Mouse (Mus musculus): ENCODE data around the gene Ccdc58.
"Not testable (repeated sequence)": the region's sequence is repeated elsewhere in the genome, so short reads cannot be mapped to it uniquely, and the experiment has no call there.

Ccdc58 gene

GRCm38 (mm10) chr16:36074772-36075171, 3.3 kb downstream of the Ccdc58 start:
- DNase-seq (ENCODE audit: low read depth, low spot score), result no peak

- DNase-seq (ENCODE audit: low read depth, low spot score), result no peak
Measured at GRCm38 (mm10) chr16:36079916-36080315, 8.4 kb downstream of the Ccdc58 start.

- no peak for DNase-seq (ENCODE audit: low read depth, low spot score)
Measured at GRCm38 (mm10) chr16:36087846-36088245, 16.4 kb downstream of the Ccdc58 start.

DNA sequence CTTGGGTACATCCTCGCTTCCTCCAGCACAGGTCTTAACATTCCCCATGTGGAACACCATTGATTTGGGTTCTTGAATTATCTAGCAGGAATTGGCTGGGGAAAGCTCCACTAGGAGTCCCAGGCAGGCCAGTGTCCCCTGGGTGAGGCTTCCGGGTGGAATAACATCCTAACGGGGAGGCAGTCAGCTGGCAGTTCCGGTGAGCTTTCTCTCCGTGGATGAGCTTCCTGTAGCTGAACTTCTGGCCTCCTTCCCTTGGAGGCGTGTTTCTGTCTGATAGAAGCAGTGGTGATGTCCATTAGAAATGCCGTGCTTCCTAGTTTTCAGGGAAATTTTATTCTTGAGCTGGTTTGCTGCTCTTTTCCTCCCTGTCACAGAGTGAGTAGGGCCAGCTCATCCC, 17.6 kb downstream of the Ccdc58 start:
- no peak for DNase-seq (ENCODE audit: low read depth, low spot score)

GRCm38 (mm10) chr16:36089850-36090616, 18.5 kb downstream of the Ccdc58 start:
- DNase-seq (ENCODE audit: low read depth, low spot score), result no peak

DNA sequence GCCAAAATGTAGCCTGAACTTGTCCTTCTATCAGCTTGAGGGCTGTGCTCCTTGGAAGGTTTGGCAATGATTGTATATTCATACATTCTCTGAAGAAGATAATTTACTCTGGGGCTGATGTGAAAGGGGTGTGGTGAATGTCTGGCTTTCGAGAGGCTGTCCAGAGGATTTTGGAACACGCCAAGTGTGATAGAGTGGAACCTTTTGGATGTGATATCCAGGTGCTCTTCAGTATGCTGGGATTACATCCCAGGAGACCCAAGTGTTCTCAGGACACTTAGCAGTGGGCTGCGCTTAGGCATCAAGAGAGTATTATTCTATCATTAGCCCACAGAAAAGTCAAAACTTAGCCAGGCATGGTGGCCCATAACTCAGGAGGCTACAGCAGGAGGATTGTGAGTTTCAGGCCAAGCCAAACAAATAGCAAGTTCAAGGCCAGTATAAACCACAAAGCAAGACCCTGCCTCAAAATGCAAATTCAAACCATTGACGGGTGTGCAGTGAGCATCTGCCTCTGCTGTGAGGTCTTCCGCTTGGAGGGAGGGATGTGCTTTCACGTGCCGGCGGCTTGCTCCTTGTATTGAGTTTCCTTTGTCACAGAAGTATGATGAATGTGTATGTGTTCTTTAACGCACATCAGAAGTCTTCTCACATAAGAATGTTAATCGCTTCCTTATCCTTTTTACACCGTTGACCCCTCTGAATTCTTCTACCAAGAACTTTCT, 19.5 kb downstream of the Ccdc58 start:
- DNase-seq (ENCODE audit: low read depth, low spot score), result no peak

DNA sequence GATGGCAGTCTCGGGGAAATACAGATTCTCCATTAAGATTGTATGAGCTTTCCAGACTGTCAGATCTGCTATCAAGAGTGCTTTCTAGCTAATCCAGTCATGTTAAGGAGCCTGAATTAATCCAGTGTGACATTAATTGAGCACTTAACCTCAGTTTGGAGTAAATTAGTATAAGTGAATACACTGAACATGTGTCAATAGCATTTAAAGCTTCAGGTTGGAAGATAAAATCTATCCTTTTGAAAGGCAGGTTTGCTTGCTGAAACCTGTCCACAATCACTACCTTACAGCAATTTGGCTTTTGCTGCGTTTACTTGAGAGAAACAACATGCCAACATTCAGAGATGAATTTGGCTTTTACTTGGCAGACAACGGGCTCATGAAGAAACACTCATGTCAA, 22.6 kb downstream of the Ccdc58 start:
- no peak for DNase-seq (ENCODE audit: low read depth, low spot score)

GRCm38 (mm10) chr16:36097813-36098499, 26.5 kb downstream of the Ccdc58 start:
- DNase-seq (ENCODE audit: low read depth, low spot score), result not testable (repeated sequence)

GRCm38 (mm10) chr16:36101526-36101925, 30.0 kb downstream of the Ccdc58 start:
- no peak for DNase-seq (ENCODE audit: low read depth, low spot score)

GRCm38 (mm10) chr16:36102211-36102610, 30.7 kb downstream of the Ccdc58 start:
- no peak for DNase-seq (ENCODE audit: low read depth, low spot score)

DNA sequence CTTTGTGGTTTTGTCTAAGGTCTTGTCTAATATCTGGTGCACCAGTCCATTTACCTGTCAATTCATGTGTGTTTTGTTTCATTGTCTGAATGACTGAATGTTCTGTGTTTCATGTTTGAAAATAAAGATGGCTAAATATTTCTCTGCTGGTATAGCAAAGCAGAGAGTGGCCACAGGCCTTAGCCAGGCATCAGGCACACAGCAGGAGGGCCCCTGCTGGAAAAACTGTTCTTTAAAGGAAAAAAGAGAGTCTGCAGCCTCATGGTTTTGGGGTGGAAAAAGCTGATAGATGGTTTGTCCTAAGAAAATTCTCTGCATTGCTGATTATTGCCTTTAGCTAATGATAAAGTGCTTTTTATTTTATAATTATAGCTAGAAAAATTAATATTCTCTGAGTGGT, 40.0 kb downstream of the Ccdc58 start:
- not testable (repeated sequence) for DNase-seq (ENCODE audit: low read depth, low spot score)

- not testable (repeated sequence) for DNase-seq (ENCODE audit: low read depth, low spot score)
Measured at GRCm38 (mm10) chr16:36115751-36116150, 44.3 kb downstream of the Ccdc58 start.

DNA sequence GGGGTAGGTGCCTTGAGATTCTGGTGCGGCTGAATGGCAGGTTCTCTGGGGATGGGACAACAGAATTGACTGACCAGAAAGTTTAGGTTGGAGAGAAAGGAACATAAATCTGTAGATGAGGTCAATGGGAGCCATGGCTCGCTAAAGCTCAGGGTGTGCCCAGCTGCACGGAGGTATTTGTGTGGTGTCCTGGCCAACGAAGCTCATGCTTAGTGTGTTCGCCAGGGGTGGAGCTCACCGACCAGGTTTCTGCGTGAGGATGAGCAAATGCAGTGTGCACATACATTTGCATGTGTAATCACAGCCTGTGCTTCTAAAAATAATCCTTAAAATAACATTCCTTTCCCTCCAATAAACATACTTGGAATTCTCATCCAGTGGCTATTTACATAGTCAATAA, 56.6 kb downstream of the Ccdc58 start:
- no peak for DNase-seq (ENCODE audit: low read depth, low spot score)

GRCm38 (mm10) chr16:36131141-36131540, 59.7 kb downstream of the Ccdc58 start, which contains the start of gene Csta1:
Csta1 (minus strand) TSS chr16:36131241.
- DNase-seq (ENCODE audit: low read depth, low spot score), result no peak

DNA sequence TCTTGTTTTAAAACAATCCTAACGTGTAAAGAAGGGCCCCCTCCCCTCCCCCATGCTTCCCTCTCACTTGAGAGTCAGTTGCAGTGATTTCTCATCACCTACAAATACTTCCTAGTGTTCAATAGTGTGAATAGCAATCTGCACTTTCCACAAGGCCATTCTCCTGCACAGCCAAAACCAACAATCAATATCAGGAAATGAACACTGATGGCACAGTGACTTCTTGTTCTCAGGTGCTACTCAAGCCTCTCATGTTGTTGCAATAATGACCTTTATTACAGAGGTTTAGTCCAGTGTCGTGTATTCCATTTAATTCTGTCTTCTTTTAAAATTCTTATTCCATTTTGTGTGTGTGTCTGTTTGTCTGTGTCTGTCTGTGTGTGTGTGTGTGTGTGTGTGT, 66.7 kb downstream of the Ccdc58 start:
- no peak for DNase-seq (ENCODE audit: low read depth, low spot score)
